Mouse (Mus musculus) lung, adult 2 months (tissue): ENCODE data around the gene Gzf1. TPM values are rescaled to one million over a fixed set of nuclear protein-coding genes. Genes with fewer than 3 reads are reported as not detected.
A peak's percentile ranks its signal among the peaks of the same experiment; 100 is the strongest.

Experiments
- DNase-seq: peaks from one replicate; pipeline ENCODE4 v3.0.0; 2022
- H3K4me1 ChIP-seq: fragments of 200-500 bp; 2 replicates; pipeline ENCODE4 v1.6.1; 2011; ENCODE audit warnings: low read length; ENCODE audit not compliant: control insufficient read depth, insufficient read depth
- H3K4me3 ChIP-seq: fragments of 200-500 bp; replicated peaks from 2 replicates; pipeline ENCODE3; 2011; ENCODE audit warnings: low read depth, mild to moderate bottlenecking, control low read depth, low read length; ENCODE audit errors: extremely low read depth
- CTCF ChIP-seq: fragments of 200-500 bp; IDR thresholded peaks from 2 replicates; pipeline ENCODE4 v1.5.1; 2011; ENCODE audit warnings: mild to moderate bottlenecking, low read length, control low read depth; ENCODE audit not compliant: insufficient read depth
- POLR2A ChIP-seq: fragments of 200-500 bp; IDR thresholded peaks from 2 replicates; pipeline ENCODE4 v1.6.1; 2011; ENCODE audit warnings: low read depth, mild to moderate bottlenecking, control low read depth, low read length, borderline replicate concordance; ENCODE audit errors: extremely low read depth
- WGBS: fragments of 180-500 bp; shearing (Covaris S2); methylation state at CpG from one replicate; pipeline ENCODE4 v1.1.7; 2018; 5-methylcytosine and 5-hydroxymethylcytosine counted together
- polyA plus RNA-seq: library from polyadenylated mRNA; depleted of rRNA; stranded (reverse); fragments of >200 nt; gene quantifications from 2 replicates; pipeline ENCODE4 v1.2.3, GENCODE M21; 2012

Gene Gzf1
- polyA plus RNA-seq, 1 experiment: 10.3 TPM

DNA sequence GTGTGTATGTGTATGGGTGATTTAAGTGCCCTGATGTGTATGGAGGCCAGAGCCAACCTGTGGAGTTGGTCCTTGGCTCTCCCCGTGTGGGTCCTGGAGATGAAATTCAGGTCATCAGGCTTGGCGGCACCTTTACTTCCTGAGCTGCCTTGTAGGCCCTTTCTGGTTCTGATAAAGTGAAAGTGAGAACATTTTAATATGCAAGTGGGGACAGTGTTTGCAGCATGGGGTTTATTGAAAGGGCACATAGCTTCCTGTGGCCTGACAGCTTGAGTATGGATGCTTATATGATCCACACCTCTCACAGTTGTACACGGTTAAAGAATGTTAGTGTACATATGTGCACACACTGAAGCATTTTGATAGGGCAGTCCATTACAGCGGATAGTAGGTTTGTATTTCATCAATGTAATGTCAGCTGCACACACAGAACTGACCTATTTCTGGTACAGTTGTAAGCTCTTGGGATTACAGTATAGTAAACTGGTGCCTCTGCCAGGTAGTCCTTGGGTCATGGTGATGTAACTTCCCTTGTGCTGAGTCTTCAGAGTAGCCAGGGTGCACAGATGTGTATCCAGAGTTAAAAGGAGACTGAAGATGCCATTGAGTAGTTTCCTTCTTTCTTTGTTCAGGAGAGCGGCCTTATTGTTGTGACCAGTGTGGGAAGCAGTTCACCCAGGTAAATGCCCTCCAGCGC, 8.8 kb downstream of the Gzf1 start:
- TF ChIP-seq CTCF (no peak), POLR2A (no peak)
- WGBS: 86% methylated on average over 6 of the region's 6 CpGs
- no peak for DNase-seq
- no peak overlapping the region for H3K4me3 ChIP-seq
- no peaks in the 10 kb centered on the region; the same call in none of the 2 replicates for H3K4me1 ChIP-seq

DNA sequence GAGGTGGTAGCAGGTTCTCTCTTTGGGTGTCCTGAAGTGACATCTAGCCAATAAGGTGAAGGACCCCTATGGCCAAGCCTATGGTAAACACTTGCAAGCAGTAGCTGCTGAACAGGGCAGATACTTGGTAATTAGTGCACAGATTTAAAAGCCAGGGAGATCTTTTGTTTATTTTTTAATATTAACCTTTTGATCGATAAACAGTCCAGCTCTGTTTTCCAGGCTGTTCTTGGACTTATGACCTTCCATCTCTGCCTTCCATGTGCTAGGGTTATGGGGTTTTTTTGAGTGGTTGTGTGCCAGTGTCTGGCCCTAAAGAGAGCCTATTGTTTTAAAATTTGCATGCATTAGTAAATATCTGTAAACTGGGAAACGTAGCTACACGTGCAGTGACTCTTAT, 9.5 kb downstream of the Gzf1 start:
- Histone ChIP-seq H3K4me3 (no peak overlapping the region), H3K4me1 (no peaks in the 10 kb centered on the region; the same call in none of the 2 replicates)
- TF ChIP-seq CTCF: no peak
- no peak for TF ChIP-seq POLR2A
- WGBS: 89% methylated on average over 3 of the region's 3 CpGs
- DNase-seq: no peak

DNA sequence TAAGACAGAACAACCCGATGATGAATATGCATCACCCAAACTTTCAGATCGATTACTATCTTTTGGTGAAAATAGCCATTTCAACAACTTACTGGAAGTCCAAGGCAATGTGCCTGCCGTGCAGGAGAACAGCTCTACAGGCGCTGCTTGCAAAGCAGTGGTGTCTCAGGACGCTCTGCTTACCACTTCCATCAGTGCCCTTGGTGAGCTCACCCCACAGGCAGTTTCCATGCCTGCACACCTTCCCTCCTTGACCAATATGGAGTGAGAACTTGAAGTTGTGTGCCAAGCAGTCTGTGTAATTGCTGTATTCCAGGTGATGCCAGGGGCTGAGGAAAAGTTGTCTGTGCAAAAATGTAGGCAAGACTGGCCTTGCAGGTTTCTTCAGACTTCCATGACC, 10.0 kb downstream of the Gzf1 start:
- WGBS: 91% methylated on average over 5 of the region's 5 CpGs
- Histone ChIP-seq H3K4me3 (no peak overlapping the region), H3K4me1 (no peaks in the 10 kb centered on the region; the same call in none of the 2 replicates)
- no peak for DNase-seq
- TF ChIP-seq POLR2A (no peak), CTCF (no peak)

DNA sequence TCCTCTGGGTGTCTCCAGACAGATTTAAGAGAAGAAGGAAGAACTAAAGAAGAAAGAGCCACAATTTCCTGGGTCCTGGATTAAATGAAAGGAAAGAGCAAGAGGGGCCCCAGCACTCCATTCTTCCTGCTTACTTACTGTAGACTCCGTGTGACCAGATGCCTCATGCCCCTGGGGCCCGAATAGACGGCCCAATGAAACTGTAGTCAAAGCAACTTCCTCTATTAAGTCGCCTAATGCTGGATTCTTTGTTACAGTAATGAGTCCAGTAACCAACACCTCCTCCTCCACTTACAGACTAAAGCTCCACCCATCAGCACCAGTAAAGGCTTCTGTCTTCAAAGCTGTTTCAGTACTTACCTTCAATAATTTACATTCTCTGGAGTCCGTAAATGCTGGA, 17.7 kb downstream of the Gzf1 start:
- 76% methylated on average over 5 of the region's 5 CpGs for WGBS
- Histone ChIP-seq H3K4me3 (no peak overlapping the region), H3K4me1 (no peaks in the 10 kb centered on the region)
- no peak for TF ChIP-seq POLR2A
- TF ChIP-seq CTCF: no peak
- DNase-seq: no peak

DNA sequence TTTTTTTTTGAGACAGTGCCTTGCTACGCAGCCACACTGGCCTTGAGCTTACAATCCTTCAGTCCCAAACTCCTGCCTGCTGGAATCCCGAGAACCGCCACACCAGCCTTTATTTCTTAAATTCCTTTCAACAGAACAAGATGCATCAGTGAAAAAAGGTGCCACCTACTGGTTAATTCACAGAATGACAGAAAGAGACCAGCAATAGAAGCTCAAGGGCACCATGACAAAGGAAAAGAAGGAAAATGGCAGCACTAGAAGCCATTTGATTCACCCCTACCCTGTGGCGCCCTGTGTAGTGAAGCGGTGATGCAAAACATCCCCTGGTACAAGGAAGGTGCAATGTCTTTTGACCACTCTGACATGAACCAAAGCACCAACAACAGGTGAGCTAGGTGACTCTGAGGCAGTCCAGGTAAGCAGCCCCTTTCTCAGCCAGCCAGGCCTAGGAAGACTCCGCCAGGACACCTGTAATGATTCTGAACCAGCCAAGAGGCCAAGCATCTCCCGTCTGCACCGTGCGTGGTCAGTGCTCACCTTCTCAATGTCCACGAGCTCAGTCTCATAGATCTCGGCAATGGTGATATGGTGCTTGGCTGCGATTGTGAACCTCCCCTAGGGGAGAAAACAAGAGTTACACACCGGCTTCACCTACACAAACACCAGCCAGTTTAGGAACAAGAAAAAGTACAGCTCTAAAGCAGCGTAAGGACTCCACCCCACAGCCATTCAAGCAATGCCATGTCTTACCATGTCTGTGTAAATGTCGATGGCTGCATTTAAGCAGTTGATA, 25.8 kb downstream of the Gzf1 start:
- 0 out of 2 replicates have a peak, but pooled peaks have one; percentile 2 for TF ChIP-seq CTCF
- TF ChIP-seq POLR2A: no peak
- 84% methylated on average over 15 of the region's 15 CpGs for WGBS
- Histone ChIP-seq H3K4me3 (no peak overlapping the region), H3K4me1 (no peaks in the 10 kb centered on the region)
- DNase-seq: no peak

DNA sequence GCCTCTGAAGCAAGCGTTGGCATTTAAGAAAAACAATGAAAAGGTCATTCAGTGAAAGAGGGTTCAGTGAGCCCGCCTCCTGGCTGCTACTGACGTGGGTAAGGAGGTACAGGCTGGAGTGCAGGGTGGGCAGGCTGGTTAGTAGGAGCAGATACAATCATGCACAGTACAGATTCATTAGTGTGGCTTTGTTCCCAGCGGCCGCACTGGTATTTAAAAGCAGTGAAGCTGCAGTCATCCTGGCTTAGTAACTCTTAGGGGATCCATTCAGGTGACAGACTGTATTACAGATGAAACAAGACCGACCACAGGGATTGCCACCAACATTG, 26.3 kb downstream of the Gzf1 start:
- Histone ChIP-seq H3K4me1 (no peaks in the 10 kb centered on the region), H3K4me3 (no peak overlapping the region)
- no peak for DNase-seq
- TF ChIP-seq CTCF (no peak), POLR2A (no peak)
- 88% methylated on average over 6 of the region's 6 CpGs for WGBS

DNA sequence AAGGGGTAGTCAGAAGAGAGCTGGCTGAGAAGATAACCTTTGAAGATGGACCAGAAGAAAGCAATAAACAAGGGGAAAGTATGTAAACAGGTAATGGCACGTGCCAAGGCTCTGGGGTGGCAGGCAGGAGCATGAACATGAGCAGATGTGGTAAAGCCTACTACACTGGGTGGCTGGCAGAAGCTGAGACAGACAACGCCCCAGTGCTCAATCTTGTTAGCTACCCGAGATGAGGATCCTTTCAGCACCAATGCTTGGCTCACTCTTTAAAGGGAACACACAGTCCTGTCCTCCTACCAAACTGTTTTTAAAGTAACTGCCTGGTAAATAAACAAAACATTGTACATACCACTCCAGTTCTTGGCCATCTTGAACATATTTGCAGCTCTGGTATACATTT, 31.5 kb downstream of the Gzf1 start:
- Histone ChIP-seq H3K4me1 (no peaks in the 10 kb centered on the region; the same call in 1 of the 2 replicates), H3K4me3 (no peak overlapping the region)
- 68% methylated on average over 3 of the region's 3 CpGs for WGBS
- DNase-seq: no peak
- TF ChIP-seq CTCF (no peak), POLR2A (no peak)

DNA sequence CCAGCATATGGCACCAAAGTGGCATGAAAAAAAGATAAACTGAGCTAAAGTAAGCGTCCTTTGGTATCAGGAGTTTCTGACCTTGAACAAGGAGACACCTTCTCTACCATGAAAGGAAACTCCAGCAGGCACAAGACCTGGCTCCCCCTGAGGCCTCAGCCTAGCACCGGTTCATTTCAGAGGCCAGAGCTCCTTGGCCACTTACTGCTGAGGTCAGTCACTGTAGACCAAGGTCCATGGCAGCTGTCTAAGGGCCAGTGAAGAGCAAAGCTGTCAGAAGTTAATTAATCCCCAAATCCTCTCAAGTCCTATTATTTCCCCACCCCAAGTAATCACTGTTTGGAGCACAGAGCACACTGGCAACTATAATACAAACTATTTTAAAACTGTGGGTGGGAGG, 36.2 kb downstream of the Gzf1 start:
- 77% methylated on average over 2 of the region's 2 CpGs for WGBS
- no peak for DNase-seq
- H3K4me1 ChIP-seq: no peaks in the 10 kb centered on the region; the same call in 1 of the 2 replicates
- TF ChIP-seq POLR2A (no peak), CTCF (no peak)
- H3K4me3 ChIP-seq: no peak overlapping the region

DNA sequence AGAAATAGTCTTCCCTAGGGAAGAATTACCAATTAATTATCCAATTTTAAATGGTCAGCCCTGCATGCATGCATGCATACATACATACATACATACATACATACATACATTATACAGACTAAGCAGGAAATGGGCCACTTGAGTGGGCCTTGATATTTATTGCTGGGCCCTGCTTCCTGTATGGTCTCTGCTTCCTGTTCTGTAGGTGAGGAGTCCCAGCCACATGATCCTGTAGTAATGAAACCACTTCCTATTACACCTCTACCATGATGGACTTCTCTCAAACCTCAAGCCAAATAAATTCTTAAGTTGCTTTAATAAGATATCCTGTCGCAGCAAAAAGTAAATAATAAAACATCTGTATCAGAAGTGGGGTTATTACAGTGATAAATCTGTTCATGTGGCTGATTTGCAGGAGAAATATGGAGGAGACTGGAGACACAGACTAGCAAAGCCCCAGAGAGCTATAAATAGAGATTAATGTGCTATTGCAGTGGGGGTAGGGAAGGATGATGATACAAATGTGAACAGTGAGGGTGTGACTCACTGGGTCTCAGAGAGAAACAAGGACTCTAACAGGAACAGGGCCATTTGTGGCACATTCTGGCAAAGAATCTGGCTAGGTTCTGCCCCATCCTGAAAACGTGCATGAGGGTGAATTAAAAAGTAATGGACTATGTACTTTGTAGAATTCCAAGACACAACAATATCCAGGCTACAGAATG, 38.6 kb downstream of the Gzf1 start:
- DNase-seq: no peak
- Histone ChIP-seq H3K4me3 (no peak overlapping the region), H3K4me1 (no peaks in the 10 kb centered on the region; the same call in 1 of the 2 replicates)
- TF ChIP-seq POLR2A: no peak
- TF ChIP-seq CTCF: no peak
- 47% methylated on average over 2 of the region's 2 CpGs for WGBS
